Mouse (Mus musculus) cerebellum, adult 2 months (tissue): ENCODE results near the gene Slc26a10. TPM values are rescaled to one million over a fixed set of nuclear protein-coding genes. Genes with fewer than 3 reads are reported as not detected.
"Not testable (repeated sequence)": the region's sequence is repeated elsewhere in the genome, so short reads cannot be mapped to it uniquely, and the experiment has no call there.

ENCODE experiments used
- DNase-seq, 2 experiments: peaks; one replicate each; pipeline ENCODE4 v3.0.0; 2021
- H3K27ac ChIP-seq: fragments of 200-500 bp; 2 replicates; pipeline ENCODE4 v1.5.1; 2012; ENCODE audit warnings: low read length, control low read depth, inconsistent platforms; ENCODE audit not compliant: insufficient read depth
- H3K27me3 ChIP-seq: fragments of 200-500 bp; 2 replicates; pipeline ENCODE4 v1.6.1; 2012; ENCODE audit warnings: inconsistent platforms, mild to moderate bottlenecking, low read length, moderate library complexity; ENCODE audit not compliant: control insufficient read depth, insufficient read depth
- H3K4me1 ChIP-seq: fragments of 200-500 bp; 2 replicates; pipeline ENCODE4 v1.6.1; 2011; ENCODE audit warnings: low read length; ENCODE audit not compliant: control insufficient read depth, insufficient read depth
- H3K4me3 ChIP-seq: fragments of 200-500 bp; replicated peaks from 2 replicates; pipeline ENCODE3; 2011; ENCODE audit warnings: mild to moderate bottlenecking, low read depth, low read length, control low read depth; ENCODE audit not compliant: insufficient read depth
- CTCF ChIP-seq: fragments of 200-500 bp; IDR thresholded peaks from 2 replicates; pipeline ENCODE4 v1.5.1; 2011; ENCODE audit warnings: low read depth, mild to moderate bottlenecking, control low read depth, low read length, moderate library complexity, borderline replicate concordance; ENCODE audit not compliant: insufficient read depth
- POLR2A ChIP-seq: fragments of 200-500 bp; IDR thresholded peaks from 2 replicates; pipeline ENCODE4 v1.6.1; 2011; ENCODE audit warnings: low read length, control low read depth, borderline replicate concordance; ENCODE audit not compliant: insufficient read depth
- WGBS: fragments of 180-500 bp; shearing (Covaris S2); methylation state at CpG from one replicate; pipeline ENCODE4 v1.1.7; 2018; 5-methylcytosine and 5-hydroxymethylcytosine counted together
- polyA plus RNA-seq: library from polyadenylated mRNA; depleted of rRNA; stranded (reverse); fragments of >200 nt; gene quantifications from 2 replicates; pipeline ENCODE4 v1.2.3, GENCODE M21; 2012

Slc26a10 gene
- polyA plus RNA-seq, 1 experiment, result 3.1 TPM

DNA sequence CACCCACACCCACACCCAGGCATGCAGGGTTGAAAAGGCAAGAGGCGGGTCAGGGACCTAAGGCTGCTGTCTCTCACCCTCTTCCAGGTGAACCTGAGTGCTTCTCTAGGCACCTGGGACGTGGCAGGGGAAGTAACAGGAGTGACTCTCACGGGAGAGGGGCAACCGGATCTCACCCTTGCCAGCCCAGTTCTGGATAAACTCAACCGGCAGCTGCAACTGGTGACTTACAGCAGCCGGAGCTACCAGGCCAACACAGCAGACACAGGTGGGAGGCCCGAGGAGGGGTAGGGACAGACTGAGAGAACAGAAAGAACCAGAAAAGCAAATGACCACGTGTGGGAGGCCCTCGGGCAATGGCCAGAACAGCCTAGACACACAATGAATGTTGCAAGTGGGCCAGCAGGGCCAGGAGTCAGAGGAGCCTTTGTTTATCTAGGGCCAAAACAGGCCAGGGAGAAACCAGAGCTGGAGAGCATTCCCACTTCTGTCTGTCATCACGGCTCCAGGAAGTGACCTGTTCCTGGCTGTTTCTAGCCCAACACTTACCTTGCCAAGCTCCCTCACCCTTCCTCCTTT is 12.7 kb downstream of the Slc26a10 start:
- H3K4me1 ChIP-seq, result peaks cover 12% of the 10 kb centered on the region
- H3K27me3 ChIP-seq, result no peaks in the 10 kb centered on the region
- DNase-seq, result peak in 1 of 2 experiments; percentile 32
- 44% methylated on average over 10 of the region's 10 CpGs for WGBS
- no peak overlapping the region for H3K27ac ChIP-seq
- TF ChIP-seq POLR2A (no peak), CTCF (no peak)
- no peak overlapping the region for H3K4me3 ChIP-seq

DNA sequence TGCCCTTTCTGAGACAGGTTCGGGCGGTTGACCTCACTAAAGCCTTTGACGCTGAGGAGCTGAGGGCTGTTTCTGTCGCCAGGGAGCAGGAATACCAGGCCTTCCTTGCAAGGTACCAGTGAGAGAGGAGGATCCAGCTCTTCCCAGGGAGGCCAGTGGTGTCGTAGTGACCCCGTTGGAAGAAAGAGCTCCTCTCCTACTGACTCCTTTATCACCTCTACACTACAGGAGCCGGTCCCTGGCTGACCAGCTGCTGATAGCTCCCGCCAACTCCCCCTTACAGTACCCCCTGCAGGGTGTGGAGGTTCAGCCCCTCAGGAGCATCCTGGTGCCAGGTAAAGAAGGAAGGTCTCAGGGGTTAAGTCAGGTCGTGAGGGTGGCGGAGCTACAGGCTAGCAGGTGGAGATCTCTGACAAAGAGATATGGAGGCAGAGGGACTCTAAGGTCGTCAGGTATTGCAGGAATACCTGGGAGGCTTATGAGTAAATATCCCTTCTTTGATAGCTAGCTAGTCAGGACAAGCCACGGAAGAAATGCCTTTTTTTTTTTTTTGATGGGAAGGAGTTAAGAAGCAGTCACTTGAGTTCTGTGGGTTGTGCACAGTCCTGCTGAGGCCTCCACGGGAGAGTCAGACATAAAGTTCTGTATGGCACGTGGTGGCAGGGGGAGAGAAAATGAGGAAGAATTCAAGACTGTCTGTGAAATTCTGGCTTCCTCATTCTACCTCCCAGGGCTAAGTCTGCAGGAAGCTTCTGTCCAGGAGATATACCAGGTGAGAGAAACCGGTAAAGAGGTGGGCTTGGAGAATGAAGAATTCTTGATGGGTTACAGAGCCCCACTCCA is 13.5 kb downstream of the Slc26a10 start:
- DNase-seq, result peak in 1 of 2 experiments; percentile 28
- Histone ChIP-seq H3K4me3 (peak overlapping the region; percentile 71), H3K27ac (peak overlapping the region; percentile 90), H3K27me3 (no peaks in the 10 kb centered on the region), H3K4me1 (peaks cover 12% of the 10 kb centered on the region)
- WGBS, result 18% methylated on average over 15 of the region's 15 CpGs
- TF ChIP-seq CTCF (no peak), POLR2A (no peak)

- TF ChIP-seq CTCF (no peak), POLR2A (no peak)
- 6% methylated on average over 11 of the region's 11 CpGs for WGBS
- DNase-seq, result no peak
- Histone ChIP-seq H3K4me1 (peaks cover 12% of the 10 kb centered on the region), H3K27ac (peak overlapping the region; percentile 90), H3K27me3 (no peaks in the 10 kb centered on the region), H3K4me3 (peak overlapping the region; percentile 71)
These were observed 14.1 kb downstream of the Slc26a10 start for GRCm38 (mm10) chr10:127166404-127166715.

- Histone ChIP-seq H3K27ac (peak overlapping the region; percentile 90), H3K4me3 (peak overlapping the region; percentile 71), H3K4me1 (peaks cover 9% of the 10 kb centered on the region), H3K27me3 (no peaks in the 10 kb centered on the region)
- peak; percentile 70 to 85 for DNase-seq
- no peak for TF ChIP-seq CTCF
- no peak for TF ChIP-seq POLR2A
- under 1% methylated on average over 56 of the region's 56 CpGs for WGBS
These were observed 14.6 kb downstream of the Slc26a10 start for GRCm38 (mm10) chr10:127165654-127166403.

DNA sequence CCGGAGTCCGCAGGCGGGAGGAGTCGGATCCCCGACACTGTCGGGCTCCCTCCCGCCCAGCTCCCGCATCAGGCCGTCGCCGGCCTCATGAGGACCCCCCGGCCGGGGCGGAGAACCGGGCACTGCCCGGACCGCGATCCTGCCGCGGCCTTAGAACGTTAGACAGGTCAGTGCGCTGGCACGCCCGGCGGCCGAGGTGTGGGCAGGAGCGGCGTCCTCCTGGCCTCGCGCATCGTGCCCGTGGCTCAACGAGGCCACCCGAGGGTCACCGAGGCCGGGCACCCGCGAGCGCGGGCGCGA is 15.1 kb downstream of the Slc26a10 start:
- TF ChIP-seq POLR2A, result no peak

DNA sequence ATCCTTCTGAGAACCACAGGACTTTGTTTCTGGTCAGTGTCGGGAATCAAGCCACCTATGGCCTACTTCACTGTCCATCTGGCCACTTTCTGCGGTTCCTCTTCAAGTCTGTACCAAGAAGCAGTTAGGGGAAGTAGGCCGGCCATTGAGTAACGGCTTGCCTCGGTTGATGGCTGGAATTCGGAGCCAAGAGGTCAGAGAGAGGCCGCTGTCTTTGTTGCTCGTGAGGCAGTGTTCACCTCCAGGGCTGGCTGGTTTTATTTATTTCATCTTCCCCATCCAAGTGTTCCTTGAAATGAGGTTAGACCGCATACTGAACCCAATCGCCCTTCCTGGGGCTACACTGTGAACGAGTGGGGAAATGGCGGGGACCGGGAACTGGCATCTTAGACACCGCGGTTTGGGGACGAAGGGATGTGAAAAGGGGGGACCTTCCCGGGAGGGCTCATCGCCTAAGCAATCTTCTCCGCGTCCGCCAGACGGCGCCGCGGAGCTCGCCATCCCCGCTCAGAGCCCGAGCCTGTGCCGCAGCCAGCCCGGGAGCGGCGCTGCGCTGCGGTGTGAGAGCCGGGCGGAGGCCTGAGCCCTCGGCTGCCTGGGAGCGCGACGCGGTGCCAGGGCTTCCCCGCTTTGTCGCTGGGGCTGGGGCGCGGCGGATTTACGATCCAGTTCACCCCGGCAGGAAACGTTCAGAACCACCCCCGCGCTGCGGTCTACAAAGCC is 15.7 kb downstream of the Slc26a10 start, which contains the start of gene B4galnt1:
Gene B4galnt1, plus strand, starts transcription at position 595 of the 723 bp plus-strand sequence.
- peaks cover 9% of the 10 kb centered on the region for H3K4me1 ChIP-seq
- peak; percentile 71 for TF ChIP-seq POLR2A
- peak; percentile 78 for TF ChIP-seq CTCF
- peak in 1 of 2 experiments; percentile 89 for DNase-seq
- H3K27ac ChIP-seq, result peak within 1 kb of the TSS; percentile 90
- 1% methylated on average over 52 of the region's 52 CpGs for WGBS
- H3K4me3 ChIP-seq, result peak within 1 kb of the TSS; percentile 71
- H3K27me3 ChIP-seq, result no peaks in the 10 kb centered on the region

More for the DNA sequence above, 15.1 kb downstream of the Slc26a10 start:
- peak overlapping the region; percentile 90 for H3K27ac ChIP-seq
- peak; percentile 69 to 89 for DNase-seq
- H3K4me1 ChIP-seq, result peaks cover 9% of the 10 kb centered on the region
- peak overlapping the region; percentile 71 for H3K4me3 ChIP-seq
- H3K27me3 ChIP-seq, result no peaks in the 10 kb centered on the region
- under 1% methylated on average over 42 of the region's 42 CpGs for WGBS

DNA sequence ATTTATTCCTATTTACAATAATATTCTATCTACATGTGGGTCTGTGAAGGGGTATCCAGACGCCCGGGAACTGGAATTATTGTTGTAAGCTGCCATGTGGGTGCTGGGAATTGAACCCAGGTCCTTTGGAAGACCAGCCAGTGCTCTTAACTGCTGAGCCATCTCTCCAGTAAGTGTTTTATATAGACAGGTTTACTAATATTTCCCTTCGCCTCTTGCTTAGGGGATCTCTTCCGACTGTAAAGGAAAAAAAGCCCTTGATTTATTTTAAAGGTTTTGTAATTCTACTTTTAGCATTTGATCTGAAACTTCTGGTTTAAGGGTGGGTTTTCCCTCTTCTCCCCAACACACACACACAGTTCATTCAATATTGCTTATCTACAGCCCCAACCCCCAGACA is 16.3 kb downstream of the Slc26a10 start:
- 93% methylated on average over 4 of the region's 4 CpGs for WGBS
- TF ChIP-seq POLR2A, result no peak
- TF ChIP-seq CTCF, result no peak
- H3K27ac ChIP-seq, result no peak overlapping the region
- no peaks in the 10 kb centered on the region for H3K27me3 ChIP-seq
- DNase-seq, result no peak
- H3K4me3 ChIP-seq, result no peak overlapping the region
- peaks cover 9% of the 10 kb centered on the region for H3K4me1 ChIP-seq

GRCm38 (mm10) chr10:127162771-127163261 is 17.6 kb downstream of the Slc26a10 start:
- not testable (repeated sequence) for DNase-seq, H3K27ac ChIP-seq, H3K27me3 ChIP-seq, H3K4me3 ChIP-seq, H3K4me1 ChIP-seq
- WGBS, result 77% methylated on average over 7 of the region's 7 CpGs
